Mouse (Mus musculus) MN1 (cell line): ENCODE data around the gene Cherp.

Experiments
- DNase-seq: peaks from one replicate; pipeline ENCODE4 v3.0.0-alpha.2; 2016; ENCODE audit warnings: low spot score

Cherp gene

GRCm38 (mm10) chr8:72474826-72475546 is at the start of gene Cherp:
Cherp (minus strand) TSS chr8:72475226.
- peak; percentile 98 for DNase-seq

GRCm38 (mm10) chr8:72521888-72522287 is 46.9 kb upstream of the Cherp start:
- no peak for DNase-seq

- no peak for DNase-seq
Observed at GRCm38 (mm10) chr8:72517421-72517988, 42.5 kb upstream of the Cherp start.

GRCm38 (mm10) chr8:72513158-72513557 is 38.1 kb upstream of the Cherp start:
- no peak for DNase-seq

GRCm38 (mm10) chr8:72512648-72513047 is 37.6 kb upstream of the Cherp start:
- no peak for DNase-seq

GRCm38 (mm10) chr8:72507505-72507904 is 32.5 kb upstream of the Cherp start:
- no peak for DNase-seq

- no peak for DNase-seq
Observed at GRCm38 (mm10) chr8:72504637-72505314, 29.8 kb upstream of the Cherp start.

- peak; percentile 33 for DNase-seq
Observed at GRCm38 (mm10) chr8:72504137-72504536, 29.1 kb upstream of the Cherp start.

- DNase-seq = no peak
Observed at GRCm38 (mm10) chr8:72500521-72500931, 25.5 kb upstream of the Cherp start.

GRCm38 (mm10) chr8:72499521-72500284 is 24.7 kb upstream of the Cherp start:
- no peak for DNase-seq

GRCm38 (mm10) chr8:72498527-72498926 is 23.5 kb upstream of the Cherp start:
- no peak for DNase-seq

GRCm38 (mm10) chr8:72497911-72498310 is 22.9 kb upstream of the Cherp start:
- DNase-seq = no peak

- DNase-seq = no peak
Observed at GRCm38 (mm10) chr8:72496217-72496616, 21.2 kb upstream of the Cherp start.

GRCm38 (mm10) chr8:72495411-72496111 is 20.5 kb upstream of the Cherp start:
- no peak for DNase-seq

GRCm38 (mm10) chr8:72493381-72493780 is 18.4 kb upstream of the Cherp start:
- DNase-seq = no peak

GRCm38 (mm10) chr8:72492622-72493081 is 17.6 kb upstream of the Cherp start:
- peak; percentile 98 for DNase-seq

- DNase-seq = peak; percentile 58
Observed at GRCm38 (mm10) chr8:72491680-72492621, 16.9 kb upstream of the Cherp start, which contains the start of gene Slc35e1. Slc35e1 (minus strand) TSS chr8:72492614.

- DNase-seq = no peak
Observed at GRCm38 (mm10) chr8:72491017-72491416, 16.0 kb upstream of the Cherp start.

GRCm38 (mm10) chr8:72487014-72487413 is 12.0 kb upstream of the Cherp start:
- no peak for DNase-seq

GRCm38 (mm10) chr8:72485456-72486199 is 10.6 kb upstream of the Cherp start:
- peak; percentile 56 for DNase-seq
